Mouse (Mus musculus): ENCODE data around the gene Usp47. TPM values are rescaled to one million over a fixed set of nuclear protein-coding genes. Genes with fewer than 3 reads are reported as not detected.
A peak's percentile ranks its signal among the peaks of the same experiment; 100 is the strongest.
"Not testable (repeated sequence)": the region's sequence is repeated elsewhere in the genome, so short reads cannot be mapped to it uniquely, and the experiment has no call there.

Usp47 gene
- total RNA-seq, 2 experiments from 2014 or later, result 49.8 to 125 TPM

- ATAC-seq (replicated peaks; ENCODE audit: poor library complexity, severe bottlenecking), result peak; percentile 81
These were observed 12.5 kb downstream of the Usp47 start for GRCm38 (mm10) chr7:112035804-112036203.

DNA sequence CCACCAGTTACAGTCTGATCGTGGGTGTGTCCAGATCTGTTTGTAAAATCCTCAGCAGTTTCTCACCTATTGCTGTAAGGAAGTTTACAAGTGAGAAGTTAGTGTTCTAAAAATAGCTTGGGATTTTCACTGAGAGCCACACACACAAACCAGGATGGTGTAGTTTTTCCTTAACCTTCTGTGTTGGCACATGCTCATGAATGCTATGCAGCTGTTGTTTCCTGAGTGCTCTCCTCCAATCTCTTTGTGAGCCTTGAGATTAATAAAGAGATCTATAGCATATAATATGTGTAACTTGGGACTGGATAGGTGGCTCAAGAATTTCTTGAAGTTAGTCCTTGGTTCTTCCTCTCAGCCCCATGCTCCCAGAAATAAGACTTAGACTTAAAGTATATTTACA, 13.3 kb downstream of the Usp47 start:
- ATAC-seq (replicated peaks; ENCODE audit: poor library complexity, severe bottlenecking), result no peak

DNA sequence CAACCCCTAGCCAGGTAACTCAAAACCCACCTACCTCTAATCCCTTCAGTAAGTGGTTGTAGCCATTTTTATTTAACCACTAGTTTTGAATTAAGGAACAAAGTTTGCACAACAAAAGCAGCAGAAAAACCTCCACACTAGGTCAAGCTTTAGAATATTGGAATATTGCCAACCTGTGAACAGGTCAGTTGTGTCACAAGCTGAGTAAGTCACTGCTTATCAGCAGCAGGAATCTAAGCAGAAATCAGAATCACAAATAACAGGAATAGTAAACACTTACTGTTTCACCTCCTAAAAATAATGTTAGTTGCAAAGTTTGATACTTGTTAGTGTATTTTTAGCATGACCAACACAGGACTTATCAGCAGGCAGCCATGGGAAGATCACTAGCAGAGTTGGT, 17.0 kb downstream of the Usp47 start:
- ATAC-seq (replicated peaks; ENCODE audit: poor library complexity, severe bottlenecking), result peak; percentile 29

DNA sequence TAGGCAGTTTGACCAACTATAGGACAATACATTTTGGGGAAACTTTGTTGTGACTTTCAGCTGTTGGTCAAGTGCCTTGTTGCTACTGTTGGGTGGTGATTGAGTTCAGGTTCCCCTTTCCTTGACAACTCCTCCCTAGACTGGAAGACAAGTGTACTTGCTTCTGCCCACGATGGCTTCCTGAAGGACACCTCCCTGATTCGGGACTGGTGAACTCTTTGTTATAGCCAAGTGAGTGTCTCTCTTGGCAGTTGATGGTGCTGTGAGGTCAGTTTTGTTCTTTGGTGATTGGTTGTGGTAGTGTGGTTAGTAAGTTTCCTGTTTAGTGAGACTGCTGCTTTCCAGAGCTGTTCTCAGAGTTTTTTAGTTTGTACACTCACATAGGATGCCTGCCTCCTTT, 19.5 kb downstream of the Usp47 start:
- ATAC-seq (replicated peaks; ENCODE audit: poor library complexity, severe bottlenecking), result peak; percentile 87

DNA sequence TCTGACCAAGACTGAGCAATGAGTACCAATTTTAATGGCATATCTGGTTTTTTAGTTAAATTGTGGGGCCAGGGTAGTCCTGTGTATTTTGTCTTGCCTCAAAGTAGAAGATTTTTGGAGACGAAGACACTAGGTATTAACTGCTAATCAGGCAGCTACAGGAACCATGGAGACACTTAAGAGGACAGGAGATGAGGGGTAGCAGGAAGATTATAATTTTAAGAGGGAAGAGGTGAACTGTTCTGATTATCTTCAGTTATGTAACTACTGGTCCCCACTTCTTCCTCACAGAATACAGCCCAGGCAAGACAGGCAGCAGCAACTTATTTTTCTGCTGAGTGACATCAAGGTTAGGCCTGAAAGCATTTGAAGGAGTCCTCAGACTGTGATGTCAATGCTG, 21.9 kb downstream of the Usp47 start:
- ATAC-seq (replicated peaks; ENCODE audit: poor library complexity, severe bottlenecking), result no peak

- ATAC-seq (replicated peaks; ENCODE audit: poor library complexity, severe bottlenecking), result no peak
These were observed 22.6 kb downstream of the Usp47 start for GRCm38 (mm10) chr7:112045794-112046388.

GRCm38 (mm10) chr7:112048643-112049042, 25.3 kb downstream of the Usp47 start:
- ATAC-seq (replicated peaks; ENCODE audit: poor library complexity, severe bottlenecking), result no peak

DNA sequence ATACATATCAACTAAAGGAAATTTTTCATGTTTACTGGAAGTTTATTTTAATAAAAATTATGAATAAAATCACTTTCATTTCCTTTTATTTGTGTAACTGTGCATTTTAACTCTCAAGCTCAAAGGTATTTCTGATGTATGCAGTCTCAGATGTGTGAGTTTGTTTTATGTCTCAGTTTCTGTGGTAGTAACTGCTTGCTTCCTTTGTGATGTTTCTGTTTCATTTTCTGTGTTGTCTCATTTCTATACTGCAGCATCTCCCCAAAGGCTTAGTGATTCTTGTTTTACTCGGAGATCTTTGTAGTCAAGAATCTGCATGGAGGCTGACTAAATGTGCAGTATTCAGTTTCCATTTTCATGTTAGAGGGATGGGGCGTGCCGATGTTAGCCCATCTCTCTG, 30.4 kb downstream of the Usp47 start:
- no peak for ATAC-seq (replicated peaks; ENCODE audit: poor library complexity, severe bottlenecking)

GRCm38 (mm10) chr7:112055901-112056625, 32.8 kb downstream of the Usp47 start:
- ATAC-seq (replicated peaks; ENCODE audit: poor library complexity, severe bottlenecking), result peak; percentile 100

DNA sequence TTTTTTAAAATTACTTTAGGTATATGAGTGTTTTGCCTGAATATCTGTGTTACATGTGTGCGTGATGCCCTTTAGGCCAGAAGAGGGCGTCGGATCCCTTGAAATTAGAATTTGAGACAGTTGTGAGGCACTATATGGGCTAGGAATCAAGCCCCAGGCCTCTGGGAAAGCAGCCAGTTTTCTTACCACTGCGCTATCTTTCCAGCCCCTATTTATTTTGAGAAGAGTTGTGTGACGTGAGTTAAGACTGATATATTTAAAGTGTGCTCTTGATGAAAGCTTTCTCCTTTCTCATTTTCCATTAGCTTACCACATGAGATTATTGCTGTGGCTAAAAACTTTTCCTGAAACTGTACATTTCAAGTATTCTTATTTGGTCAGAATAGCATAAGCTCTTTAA, 51.6 kb downstream of the Usp47 start:
- ATAC-seq (replicated peaks; ENCODE audit: poor library complexity, severe bottlenecking), result no peak

- no peak for ATAC-seq (replicated peaks; ENCODE audit: poor library complexity, severe bottlenecking)
These were observed 59.3 kb downstream of the Usp47 start for GRCm38 (mm10) chr7:112082636-112083035.

GRCm38 (mm10) chr7:112084222-112084621, 60.9 kb downstream of the Usp47 start:
- no peak for ATAC-seq (replicated peaks; ENCODE audit: poor library complexity, severe bottlenecking)

DNA sequence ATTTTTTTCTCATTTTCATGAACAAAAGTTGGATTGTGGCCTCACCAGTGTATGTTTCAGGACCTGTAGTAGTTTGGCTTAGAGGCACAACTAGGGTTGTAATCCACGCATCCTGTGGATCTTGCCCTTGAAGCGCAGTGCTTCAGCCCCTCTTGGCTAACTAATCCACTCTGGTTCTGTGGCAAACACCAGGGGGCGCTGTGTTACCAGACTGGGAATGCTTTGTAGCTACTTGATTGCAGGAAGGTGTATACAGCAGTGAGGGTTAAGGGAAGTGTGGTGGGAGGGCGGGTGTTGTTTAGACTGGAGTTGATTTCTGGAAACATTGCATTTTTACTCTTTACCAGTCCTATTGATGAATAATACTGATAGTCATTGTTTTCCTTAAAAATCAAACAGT, 61.8 kb downstream of the Usp47 start:
- peak; percentile 91 for ATAC-seq (replicated peaks; ENCODE audit: poor library complexity, severe bottlenecking)

DNA sequence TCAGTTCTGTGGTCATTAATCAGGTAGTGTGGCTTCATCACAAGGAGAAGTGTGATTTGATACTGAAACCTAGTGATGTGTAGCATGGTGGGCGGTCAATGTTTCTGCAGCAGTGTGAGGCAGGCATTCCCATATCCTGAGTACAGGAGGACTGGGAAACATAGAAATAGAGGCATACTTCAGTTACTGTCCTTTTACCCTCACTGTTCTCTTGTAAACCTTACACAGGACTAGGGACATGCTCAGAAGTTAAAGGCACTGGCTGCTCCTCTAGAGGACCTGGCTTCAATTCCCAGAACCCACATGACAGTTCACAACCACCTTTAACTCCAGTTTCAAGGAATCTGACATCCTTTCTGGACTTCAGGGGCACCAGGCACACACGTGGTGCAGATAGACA, 62.9 kb downstream of the Usp47 start:
- ATAC-seq (replicated peaks; ENCODE audit: poor library complexity, severe bottlenecking), result no peak

DNA sequence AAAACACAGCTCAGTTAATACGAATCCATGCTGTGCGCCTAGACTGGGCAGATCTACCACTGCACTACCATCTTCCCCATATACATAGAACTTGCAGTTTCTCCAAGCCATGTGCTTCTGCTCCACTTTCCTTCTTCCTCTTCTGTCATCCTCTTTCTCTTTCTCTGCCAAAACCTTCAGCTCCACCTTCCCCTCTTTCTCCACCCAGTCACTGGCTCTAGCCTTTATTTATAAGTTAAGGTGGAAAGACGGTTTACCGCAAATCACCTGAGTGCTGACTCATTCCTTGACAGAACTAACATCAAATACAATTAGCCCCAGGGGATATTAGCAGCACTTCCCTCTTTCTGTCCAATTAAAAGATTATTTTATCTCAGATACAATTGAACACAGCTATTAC, 71.6 kb downstream of the Usp47 start:
- not testable (repeated sequence) for ATAC-seq (replicated peaks; ENCODE audit: poor library complexity, severe bottlenecking)

DNA sequence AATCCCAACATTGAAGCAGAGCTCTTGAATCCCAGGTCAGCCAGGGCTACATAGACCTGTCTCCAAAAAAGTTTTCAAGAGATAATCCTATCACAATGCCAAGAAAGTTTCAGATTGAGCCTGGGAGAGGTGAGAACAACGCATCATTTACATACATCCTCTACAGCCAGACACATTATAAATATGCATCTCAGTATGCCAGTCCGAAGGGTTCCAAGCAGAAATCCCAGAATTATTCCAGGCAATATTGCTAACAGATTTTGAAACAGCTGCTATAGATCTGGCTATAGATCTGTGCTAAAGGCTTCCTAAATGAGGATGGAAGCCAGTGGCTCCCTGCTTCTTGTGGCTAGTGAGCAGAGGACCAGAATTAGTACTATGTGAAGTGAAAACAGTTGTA, 77.6 kb downstream of the Usp47 start:
- no peak for ATAC-seq (replicated peaks; ENCODE audit: poor library complexity, severe bottlenecking)

DNA sequence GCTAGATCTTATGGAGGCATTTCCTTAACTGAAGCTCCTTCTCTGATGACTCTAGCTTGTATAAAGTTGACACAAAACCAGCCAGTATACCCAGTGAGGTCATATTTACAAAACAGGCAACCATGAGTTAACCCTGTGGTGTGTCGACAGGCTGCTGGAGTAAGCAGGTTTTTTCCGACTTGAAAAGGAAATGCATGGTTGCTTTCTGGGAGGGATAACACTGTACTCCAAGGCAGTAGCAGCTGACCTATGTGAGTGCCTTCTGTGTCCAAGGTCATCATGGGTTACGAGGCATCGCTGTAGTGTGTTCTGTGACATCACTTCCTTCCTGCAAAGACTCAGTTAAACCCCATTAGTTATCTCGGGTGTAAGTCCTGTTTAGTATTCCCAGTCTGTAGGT, 79.6 kb downstream of the Usp47 start:
- no peak for ATAC-seq (replicated peaks; ENCODE audit: poor library complexity, severe bottlenecking)

GRCm38 (mm10) chr7:112103816-112104215, 80.5 kb downstream of the Usp47 start:
- ATAC-seq (replicated peaks; ENCODE audit: poor library complexity, severe bottlenecking), result no peak

- ATAC-seq (replicated peaks; ENCODE audit: poor library complexity, severe bottlenecking), result no peak
These were observed 85.5 kb downstream of the Usp47 start for GRCm38 (mm10) chr7:112108757-112109156.

DNA sequence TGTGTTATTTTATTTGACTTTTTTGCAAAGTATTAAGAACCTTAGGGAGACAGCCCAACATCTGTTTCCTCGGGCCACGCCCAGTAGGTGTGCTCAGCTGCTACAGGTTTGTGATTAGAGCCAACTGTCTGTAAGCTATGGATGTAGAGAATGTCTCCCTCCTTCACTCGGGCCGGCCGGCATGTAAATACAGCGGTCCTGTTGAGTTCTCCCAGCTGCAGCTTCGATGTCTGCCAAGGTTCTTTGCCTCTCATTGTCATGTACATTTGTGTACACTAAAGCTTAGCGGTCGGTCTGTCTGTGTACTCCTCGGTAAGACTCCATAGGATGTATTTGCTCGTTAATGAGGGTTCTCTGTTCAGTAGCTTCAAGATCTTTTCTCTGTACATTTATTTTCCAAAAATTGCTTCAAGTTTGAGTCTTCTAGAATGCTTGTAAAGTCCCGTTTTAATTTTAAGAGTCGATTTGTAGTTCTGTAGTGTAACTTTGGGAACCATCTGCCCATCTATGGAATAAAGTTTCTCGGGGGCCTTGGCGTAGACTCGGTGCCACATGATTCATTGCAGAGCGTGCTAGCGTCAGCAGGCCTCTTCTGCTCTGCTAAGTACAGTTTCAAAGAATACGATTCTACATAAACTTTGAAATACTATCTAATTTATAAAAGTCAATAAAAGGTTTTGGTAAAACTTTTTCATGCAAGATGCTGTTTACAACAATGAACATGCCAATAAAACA, 87.5 kb downstream of the Usp47 start:
- no peak for ATAC-seq (replicated peaks; ENCODE audit: poor library complexity, severe bottlenecking)

DNA sequence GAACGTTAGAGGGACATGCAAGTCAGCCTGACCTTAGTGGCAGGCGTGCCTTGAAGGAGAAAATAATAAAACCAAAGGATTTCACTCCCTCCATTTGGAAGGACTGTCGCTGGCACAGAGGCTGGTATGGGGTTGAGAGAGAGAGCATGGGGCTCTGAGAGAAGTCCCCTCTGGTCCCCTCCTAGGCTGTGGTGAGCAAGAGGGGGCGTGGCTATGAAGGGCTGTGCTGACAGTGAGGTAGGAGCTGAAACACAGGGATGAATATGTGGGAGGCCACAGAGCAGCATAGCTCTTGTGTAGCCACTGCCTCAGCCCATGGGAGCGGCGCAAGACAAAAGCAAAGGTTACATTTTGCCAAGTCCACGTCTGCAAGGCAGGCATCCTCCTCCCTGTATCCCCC, 94.2 kb downstream of the Usp47 start:
- ATAC-seq (replicated peaks; ENCODE audit: poor library complexity, severe bottlenecking), result no peak

GRCm38 (mm10) chr7:112118086-112118485, 94.8 kb downstream of the Usp47 start:
- ATAC-seq (replicated peaks; ENCODE audit: poor library complexity, severe bottlenecking), result no peak
